Mouse (Mus musculus) cerebellum, adult 8-10 months (tissue): Measurements from ENCODE around the gene Jarid2.

ENCODE experiments used
- DNase-seq: peaks from one replicate; pipeline ENCODE4 v3.0.0; 2022

Gene Jarid2

GRCm38 (mm10) chr13:44730146-44730864, 1.0 kb downstream of the Jarid2 start:
- peak; percentile 100 for DNase-seq

- peak; percentile 91 for DNase-seq
Observed at GRCm38 (mm10) chr13:44730939-44731551, 1.8 kb downstream of the Jarid2 start.

- DNase-seq, result peak; percentile 25
Observed at GRCm38 (mm10) chr13:44731727-44732441, 2.6 kb downstream of the Jarid2 start.

- no peak for DNase-seq
Observed at GRCm38 (mm10) chr13:44732442-44732974, 3.2 kb downstream of the Jarid2 start.

- DNase-seq, result no peak
Observed at GRCm38 (mm10) chr13:44733036-44733372, 3.7 kb downstream of the Jarid2 start.

- DNase-seq, result peak; percentile 80
Observed at GRCm38 (mm10) chr13:44733373-44734111, 4.3 kb downstream of the Jarid2 start.

- DNase-seq, result no peak
Observed at GRCm38 (mm10) chr13:44734441-44734840, 5.2 kb downstream of the Jarid2 start.

- no peak for DNase-seq
Observed at GRCm38 (mm10) chr13:44735088-44735690, 5.9 kb downstream of the Jarid2 start.

- DNase-seq, result no peak
Observed at GRCm38 (mm10) chr13:44737297-44737696, 8.0 kb downstream of the Jarid2 start.

GRCm38 (mm10) chr13:44751780-44752179, 22.5 kb downstream of the Jarid2 start:
- no peak for DNase-seq

GRCm38 (mm10) chr13:44753206-44753605, 23.9 kb downstream of the Jarid2 start:
- DNase-seq, result no peak

GRCm38 (mm10) chr13:44755434-44755833, 26.2 kb downstream of the Jarid2 start:
- DNase-seq, result no peak

GRCm38 (mm10) chr13:44758750-44759149, 29.5 kb downstream of the Jarid2 start:
- peak; percentile 37 for DNase-seq

- DNase-seq, result no peak
Observed at GRCm38 (mm10) chr13:44760761-44761160, 31.5 kb downstream of the Jarid2 start.

GRCm38 (mm10) chr13:44763068-44763467, 33.8 kb downstream of the Jarid2 start:
- DNase-seq, result no peak

GRCm38 (mm10) chr13:44767751-44768150, 38.5 kb downstream of the Jarid2 start:
- no peak for DNase-seq

- no peak for DNase-seq
Observed at GRCm38 (mm10) chr13:44770808-44771605, 41.7 kb downstream of the Jarid2 start.

- no peak for DNase-seq
Observed at GRCm38 (mm10) chr13:44772816-44773215, 43.5 kb downstream of the Jarid2 start.

GRCm38 (mm10) chr13:44774351-44774750, 45.1 kb downstream of the Jarid2 start:
- no peak for DNase-seq

GRCm38 (mm10) chr13:44775396-44775795, 46.1 kb downstream of the Jarid2 start:
- no peak for DNase-seq

GRCm38 (mm10) chr13:44780506-44780905, 51.2 kb downstream of the Jarid2 start:
- DNase-seq, result no peak

- no peak for DNase-seq
Observed at GRCm38 (mm10) chr13:44781126-44781525, 51.9 kb downstream of the Jarid2 start.
